Mouse (Mus musculus): ENCODE results near the gene Acpp.
A peak's percentile ranks its signal among the peaks of the same experiment; 100 is the strongest.
"Not testable (repeated sequence)": the region's sequence is repeated elsewhere in the genome, so short reads cannot be mapped to it uniquely, and the experiment has no call there.

Gene Acpp

DNA sequence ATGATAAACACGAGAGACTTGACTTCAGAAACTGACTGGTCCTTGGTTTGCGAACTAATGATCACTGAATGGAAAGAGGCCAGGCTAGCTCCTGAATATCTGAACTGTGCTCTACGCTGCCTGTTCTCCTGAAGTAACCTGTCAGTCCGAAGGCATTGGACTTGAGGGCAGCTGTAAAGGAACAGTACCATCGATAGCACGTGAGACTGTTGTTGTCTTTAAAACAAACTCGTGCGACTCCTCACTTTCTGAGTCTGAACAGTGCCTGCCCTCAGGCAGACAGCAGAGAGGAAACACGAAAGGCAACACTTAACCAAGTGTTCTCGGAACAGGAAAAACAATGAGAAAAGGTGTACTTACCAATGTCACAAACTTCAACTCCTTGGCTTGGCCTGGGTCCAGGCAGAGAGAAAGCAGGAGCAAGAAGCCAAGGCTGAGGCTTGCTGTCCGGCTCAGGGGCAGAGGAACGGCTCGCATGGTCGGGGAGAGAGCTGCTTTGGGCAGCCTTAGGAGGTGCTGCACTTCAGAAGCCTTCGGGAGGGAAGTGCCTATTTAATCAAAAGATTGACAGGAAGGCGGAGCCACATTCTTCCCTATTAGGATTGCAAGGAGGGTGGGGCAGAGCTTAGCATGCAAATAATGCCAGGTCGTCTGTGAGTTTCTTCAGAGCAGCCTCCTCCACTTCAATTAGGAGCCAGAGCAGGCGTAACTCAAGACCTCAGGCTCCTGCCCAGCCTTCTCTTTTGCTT is at the start of gene Acpp:
TSS of gene Acpp (minus strand) at position 566 of the 749 bp plus-strand sequence.
- DNase-seq = peak; percentile 70

DNA sequence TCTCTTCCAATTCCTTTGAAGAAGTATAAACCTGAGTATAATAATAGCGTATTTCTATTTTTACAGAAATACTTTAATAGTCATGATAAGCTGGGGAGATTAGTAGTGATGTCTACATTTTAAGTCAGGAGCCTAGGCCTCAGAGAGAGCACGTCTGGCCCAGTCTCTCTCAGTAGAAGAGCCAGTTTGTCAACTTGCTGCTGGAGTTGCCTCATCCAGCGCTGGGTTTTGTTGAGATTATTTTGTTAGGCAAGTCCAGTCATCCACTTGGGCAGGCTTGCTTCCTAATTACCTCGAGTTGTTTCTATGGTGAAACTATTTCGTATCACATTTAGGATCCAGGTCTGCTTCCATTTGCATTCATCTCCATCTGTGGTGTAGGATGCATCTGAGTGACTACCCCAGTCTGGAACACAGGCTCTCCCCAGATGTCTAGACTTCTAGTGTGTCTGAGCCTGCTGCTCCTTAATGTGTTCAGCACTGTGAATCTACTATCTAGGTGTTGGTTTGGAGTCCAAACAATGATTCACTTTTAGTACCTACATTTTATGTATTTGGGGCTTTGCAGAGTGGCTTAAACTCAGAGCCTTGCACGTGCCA is 45.1 kb upstream of the Acpp start:
- no peak for DNase-seq

DNA sequence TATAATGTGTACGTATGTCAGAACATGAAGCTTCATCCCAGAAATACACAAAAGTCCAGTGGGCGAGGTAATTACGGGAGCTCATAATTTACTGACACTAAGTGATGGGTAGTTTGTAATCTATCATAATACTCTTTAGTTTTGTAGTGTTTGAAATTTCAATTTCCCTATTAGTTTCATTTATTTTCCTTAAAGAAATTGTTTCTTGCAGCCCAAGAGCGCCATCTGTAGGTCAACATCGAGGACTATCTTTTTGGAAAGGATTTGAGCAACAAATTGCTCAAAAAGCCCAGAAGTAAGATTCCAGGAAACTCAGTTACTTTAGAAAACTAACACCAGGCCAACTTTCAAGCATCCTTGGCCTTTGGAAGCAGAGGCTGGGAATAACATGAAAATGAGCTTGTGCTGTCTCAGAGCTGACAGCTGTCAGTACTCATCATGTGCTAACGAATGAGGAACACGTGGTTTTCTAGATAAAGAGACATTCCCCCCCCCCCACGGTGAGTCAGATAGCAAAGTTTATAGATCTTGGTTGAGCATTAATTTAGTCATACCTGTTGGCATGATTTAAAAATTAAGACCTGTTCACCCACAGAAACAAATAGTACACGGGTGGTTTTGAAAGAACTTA is 42.1 kb upstream of the Acpp start:
- DNase-seq = peak; percentile 28

DNA sequence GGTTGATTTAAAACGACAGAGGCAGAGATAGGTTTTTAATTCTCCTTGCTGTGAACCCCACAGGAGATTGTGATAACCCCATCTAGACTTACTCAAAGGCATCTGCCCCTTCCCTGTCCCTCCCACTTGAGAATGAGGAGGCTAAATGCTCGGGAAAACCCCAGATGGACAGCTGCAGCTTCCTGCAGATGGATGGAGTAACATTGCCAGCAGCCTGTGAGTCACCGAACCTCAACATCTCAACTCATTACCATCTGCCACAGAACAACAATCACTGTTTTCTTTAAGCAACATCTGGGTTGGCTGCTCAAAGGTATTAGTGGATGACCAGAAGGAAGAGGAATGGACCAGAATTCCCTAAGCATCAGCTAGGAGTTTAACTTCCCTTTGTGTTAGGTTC is 38.0 kb upstream of the Acpp start:
- no peak for DNase-seq

DNA sequence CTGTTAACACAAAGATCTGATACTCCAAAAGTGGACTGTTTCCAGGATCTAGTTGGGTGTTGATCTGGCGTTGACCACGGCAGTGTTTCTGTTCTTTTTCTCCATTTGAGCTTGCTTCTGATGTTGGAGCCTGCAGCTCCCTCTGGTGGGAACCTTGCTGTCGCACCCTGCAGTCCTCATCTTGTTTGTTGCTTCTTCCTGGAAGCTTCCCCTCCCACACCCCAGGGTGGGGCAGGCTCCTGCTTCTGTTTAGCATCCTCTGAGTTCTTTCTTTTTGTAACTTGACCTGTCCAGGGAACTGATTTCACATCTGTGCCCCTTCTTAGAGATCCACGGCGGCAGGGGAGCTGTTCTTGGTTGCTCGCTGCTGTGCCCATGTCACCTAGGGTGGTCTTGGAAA is 35.7 kb upstream of the Acpp start:
- peak; percentile 69 for DNase-seq

DNA sequence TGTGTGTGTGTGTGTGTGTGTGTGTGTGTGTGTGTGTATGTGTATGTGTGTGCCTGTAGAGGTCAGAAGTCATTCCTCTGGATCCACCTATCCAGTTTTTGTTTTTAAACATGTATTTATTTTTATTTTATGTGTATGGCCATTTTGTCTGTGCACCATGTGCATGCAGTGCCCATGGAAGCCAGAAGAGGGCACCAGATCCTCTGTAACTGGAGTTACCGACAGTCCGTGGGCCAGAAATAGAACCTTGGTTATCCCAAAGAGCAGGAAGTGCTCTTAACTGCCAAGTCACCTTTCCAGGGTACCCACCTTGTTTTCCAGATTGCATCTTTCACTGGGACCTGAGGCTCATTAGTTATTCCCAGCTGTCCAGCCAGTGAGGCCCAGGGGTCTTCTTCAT is 29.4 kb upstream of the Acpp start:
- DNase-seq = no peak

DNA sequence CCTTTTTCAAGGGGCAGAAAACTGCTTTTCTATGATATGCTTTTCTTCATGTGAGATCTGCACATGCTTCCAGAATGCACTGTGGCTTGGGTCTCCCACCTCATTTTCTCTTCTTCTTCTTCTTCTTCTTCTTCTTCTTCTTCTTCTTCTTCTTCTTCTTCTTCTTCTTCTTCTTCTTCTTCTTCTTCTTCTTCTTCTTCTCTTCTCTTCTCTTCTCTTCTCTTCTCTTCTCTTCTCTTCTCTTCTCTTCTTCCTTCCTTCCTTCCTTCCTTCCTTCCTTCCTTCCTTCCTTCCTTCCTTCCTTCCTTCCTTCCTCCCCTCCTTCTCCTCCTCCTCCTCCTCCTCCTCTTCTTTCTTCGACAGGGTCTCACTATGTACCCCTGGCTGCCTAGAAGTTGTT is 24.4 kb upstream of the Acpp start:
- not testable (repeated sequence) for DNase-seq

DNA sequence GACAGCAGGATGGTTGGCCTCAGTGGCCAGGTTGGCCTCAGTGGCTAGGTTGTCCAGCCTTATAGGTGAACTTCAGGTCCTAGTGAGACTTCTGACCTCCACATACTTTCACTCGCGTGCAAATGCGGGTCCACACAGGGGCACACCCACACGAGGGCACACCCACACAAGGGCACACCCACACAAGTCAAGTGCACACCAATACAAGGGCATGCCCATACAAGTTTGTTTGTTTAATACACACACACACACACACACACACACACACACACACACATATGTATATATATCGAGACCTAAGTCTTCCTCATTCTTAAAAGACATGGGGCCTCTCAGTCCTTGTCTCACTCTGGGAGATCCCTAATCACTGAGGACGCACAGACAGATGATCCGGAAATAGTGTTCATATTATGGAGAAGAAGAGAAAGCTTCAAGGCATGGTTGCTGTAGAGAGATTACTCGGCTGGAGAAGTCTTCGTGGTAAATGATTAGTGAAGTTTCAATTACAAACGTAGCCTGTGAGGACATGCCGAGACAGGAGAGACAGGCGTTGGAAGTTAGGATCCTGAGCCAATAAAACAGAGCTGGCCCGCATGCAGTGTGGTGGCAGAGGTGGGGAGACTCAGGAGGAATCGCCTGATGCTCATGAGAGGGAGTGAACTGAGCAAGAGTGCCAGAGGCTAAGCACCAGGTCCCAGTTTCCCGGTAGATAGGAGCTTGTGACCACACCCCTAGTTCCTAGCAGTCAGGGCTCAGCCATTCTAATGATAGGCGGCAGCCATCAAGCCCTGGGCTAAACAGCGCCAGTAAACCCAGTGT is 23.7 kb upstream of the Acpp start:
- no peak for DNase-seq

DNA sequence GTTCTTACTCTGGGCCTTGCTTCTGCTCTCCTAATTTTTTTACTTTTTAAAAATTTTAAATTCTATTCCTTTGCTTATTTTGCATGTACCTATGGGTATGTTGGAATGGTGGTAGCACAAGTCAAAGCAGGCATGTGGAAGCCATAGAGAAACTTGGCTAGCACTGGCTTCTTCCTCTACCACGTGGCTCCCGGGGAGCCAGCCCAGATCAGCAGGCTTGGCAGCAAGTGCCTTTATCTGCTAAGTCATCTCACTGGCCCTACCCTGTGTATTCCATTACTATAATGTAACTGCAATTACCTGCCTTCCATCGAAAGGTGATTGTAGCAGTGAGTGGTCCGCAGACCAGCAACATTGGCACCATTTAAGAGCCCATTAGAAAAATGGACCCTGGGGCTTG is 22.8 kb upstream of the Acpp start:
- no peak for DNase-seq

DNA sequence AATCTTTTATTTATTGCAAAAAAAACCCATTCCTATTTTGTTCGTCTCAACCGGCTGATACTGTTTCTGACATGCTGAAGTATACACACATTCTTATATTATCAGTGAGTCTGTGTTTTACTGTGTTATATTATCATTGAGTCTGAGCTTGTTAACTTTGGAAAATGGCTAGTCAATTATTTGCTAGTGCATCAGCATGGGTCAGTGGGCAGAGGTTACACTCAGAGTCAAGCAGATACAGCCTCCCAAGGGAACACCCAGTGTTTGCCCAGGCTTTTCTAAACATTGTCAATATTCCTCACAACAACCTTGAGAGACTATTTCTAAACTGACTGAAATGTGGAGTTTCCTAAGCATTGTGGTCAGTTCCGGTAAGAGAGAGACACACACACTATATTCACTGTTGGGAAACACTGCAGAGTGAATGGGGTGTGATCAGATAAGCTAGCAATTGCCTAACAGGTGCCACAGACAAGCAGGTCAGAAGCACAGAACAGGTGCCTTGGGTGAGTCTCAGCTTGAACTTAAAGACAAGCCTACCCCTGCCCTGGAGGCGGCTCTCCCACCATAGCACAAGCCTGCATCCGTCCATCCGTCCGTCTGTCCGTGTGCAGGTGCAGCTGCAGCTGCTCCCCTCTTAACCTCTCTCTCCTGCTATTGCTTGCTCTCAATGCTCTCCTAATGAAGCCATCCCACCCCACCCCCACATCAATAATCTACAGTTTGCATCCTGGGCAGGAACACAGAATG is 18.1 kb upstream of the Acpp start:
- peak; percentile 10 for DNase-seq

DNA sequence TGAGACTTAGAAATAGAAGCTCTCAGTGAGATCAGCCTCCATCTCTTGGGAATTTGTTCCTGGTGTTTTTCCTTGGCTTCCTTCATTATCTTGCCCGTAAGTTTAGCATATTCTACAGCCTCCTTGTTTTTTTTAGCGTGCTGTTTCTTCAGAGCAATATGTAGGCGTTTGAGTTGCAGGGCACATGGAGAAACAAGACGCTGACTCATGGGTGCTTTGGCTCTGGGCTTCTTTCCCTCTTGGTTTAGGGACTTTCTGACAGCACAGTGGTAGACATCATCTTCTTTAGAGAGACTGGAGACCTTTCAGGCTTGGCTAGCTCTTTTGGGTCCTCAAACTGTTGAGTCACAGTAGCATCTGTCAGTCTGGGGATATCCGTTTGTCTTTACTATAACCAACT is 6.6 kb upstream of the Acpp start:
- DNase-seq = no peak

DNA sequence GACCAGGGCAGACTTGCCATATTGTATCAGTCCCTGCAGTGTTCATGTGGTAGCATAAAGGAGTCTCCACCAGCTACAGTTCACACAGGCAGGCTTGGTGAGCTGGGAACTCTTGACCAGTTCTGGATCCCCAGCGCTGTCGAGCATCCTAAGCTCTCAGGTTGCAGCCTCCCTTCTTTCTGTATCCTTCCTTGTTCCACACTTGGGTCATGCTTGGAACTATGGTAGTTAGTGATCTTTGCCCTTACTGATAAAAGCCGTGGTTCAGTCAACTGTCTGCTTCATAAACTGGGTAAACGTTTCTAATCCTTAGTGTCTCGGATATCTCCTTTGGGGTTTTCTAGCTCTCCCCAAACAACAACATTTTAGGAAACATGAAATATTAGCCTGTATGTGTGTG is 1.9 kb upstream of the Acpp start:
- no peak for DNase-seq

DNA sequence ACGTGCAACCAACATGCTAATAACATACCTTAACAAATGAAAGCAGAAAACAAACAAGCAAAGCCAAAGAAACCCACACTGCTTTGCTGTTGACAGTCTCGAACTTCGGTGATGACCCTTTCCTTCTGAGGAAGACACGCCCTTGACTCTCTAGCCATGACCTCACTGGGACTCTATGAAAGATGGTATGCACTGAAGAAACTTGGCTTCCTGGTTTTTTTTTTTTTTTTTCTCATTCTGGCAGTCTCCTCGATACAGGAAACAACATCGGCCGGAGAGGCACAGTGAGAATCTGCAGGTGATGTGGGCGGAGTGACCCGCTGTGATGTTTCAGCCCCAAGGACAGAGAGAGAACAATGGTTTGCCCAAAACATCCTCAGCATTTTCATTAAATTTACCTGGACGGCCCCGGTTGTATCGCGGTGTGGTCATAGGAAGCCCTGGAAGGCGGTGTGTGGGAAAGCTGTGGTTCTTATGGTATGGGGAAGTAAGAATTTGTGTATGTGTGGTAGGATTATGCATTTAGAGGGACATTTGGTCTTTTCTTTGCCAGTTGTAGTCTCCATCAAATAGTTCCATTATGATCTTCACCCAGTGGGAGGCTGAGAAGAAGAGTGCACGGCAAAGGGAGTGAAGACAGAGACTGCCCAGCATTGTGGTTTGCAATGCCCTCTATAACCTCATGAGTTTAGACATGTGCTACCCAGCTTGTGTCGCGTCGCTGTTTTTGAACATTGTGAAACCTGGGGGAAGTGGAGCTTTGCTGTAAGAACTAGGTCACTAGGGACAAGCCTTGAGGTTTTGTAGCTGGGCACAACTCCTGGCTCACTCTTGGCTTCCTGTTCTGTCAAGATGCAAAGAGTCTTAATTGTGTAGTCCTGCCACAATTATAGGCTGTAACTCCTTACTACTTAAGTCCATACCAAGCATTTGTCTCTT is 1.2 kb upstream of the Acpp start:
- DNase-seq = peak; percentile 32

DNA sequence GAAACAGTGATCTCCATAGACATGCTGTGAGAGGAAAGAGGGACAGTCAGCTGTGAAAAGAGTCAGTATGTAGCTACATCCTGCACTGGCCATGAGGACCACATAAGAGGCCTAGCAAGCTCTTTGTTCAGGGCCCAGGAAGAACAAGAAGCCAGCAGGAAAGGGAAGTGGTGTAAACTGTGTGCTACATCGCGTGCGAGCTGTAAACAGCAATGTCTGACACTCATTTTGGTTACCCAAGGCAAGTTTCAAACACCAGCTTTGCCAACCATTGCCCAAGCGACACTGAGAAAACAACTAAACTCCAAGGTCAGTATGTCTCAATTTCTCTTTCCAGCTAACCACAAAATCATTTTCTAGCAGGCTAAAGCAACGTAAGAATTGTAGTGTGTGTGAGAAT is 6.2 kb downstream of the Acpp start:
- DNase-seq = peak; percentile 44

DNA sequence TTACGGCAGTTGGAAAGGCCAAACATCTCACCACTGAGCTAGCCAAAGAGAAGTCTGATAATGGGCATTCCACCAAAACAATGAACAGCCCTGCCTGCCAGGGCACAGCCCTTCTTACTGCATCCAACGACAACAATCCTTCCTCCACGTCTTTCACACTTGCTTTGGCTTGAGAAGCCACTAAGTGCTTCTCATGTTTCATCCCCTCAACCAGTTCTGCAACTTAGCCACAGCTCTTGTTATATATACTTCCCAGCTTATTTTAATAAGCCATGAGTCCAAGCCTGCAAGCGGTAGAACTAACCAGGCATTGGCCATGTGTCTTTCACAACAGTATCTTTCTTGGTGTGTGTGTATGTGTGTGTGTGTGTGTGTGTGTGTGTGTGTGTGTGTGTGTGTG is 8.9 kb downstream of the Acpp start:
- no peak for DNase-seq

DNA sequence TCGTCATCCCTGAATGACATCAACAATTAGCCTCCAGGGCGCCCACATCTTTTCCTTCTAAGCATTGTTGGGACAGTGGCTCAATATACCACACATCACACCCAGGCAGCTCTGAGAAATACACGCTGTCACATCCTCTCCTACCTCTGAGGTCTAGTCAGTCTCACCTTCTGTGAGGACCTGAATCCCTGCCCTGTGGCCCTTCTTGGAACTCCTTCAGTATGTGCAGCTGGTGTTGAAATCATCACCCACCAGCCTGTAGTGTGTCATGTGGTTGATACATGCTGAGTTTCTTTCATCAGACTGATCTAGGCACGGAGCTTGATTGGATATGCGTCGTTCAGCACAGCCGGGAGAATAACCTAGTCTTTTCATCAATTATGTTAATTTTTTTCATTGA is 16.0 kb downstream of the Acpp start:
- no peak for DNase-seq

DNA sequence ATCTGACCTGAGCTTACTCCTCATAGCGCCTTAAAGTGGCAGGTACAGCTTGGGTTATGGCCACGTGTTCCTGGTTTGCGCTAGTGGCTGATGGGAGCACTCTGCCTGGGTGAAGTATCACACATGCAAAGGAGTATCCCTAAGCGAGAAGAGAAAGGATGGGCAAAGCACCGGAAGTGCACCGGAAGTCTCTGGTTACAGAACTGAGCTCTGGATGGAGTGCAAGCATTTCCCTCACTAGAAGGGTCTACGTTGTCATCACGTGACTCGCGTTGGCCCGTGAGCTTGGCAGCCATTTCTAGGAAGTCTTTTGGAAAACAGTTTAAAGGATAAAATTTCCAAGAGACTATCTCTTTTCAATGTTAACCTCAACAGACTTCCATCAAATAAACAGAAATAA is 21.2 kb downstream of the Acpp start:
- no peak for DNase-seq

DNA sequence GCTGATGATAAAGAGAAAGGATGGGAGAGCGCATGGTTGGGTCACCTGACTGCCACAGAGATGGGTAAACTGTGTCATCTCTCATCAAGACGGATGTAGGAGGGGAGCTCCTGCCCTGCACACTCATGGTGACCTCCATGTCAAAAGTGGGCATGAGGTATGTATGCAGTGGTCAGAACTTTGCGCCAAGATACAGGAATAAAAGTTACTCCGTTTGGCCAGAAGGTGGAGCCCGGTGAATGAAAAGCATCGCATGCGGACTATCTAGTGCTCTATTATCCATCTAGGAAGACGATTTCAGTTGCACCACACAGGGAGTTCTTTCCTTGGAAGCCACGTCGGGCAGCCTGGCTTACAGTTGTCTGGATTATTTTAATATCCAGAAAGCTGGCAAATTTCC is 22.0 kb downstream of the Acpp start:
- peak; percentile 26 for DNase-seq

DNA sequence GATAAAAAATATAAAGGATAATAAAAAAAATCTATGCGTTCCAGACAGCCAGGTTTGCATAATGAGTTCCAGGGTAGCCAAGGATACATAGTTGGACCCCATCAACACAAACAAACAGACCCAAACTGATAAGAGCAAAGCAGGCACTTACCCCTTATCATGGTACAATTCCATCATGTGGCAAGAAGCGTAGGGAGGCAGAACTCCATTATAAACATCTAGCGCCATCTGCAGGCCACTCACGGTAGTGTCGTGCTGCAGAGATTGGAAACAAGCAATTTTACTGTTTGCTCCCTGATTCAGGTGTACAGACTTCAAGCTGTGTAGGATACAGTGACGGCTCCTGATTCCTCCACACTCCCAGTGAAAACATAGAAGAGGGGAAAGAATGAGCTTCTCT is 30.8 kb downstream of the Acpp start:
- DNase-seq = peak; percentile 68

DNA sequence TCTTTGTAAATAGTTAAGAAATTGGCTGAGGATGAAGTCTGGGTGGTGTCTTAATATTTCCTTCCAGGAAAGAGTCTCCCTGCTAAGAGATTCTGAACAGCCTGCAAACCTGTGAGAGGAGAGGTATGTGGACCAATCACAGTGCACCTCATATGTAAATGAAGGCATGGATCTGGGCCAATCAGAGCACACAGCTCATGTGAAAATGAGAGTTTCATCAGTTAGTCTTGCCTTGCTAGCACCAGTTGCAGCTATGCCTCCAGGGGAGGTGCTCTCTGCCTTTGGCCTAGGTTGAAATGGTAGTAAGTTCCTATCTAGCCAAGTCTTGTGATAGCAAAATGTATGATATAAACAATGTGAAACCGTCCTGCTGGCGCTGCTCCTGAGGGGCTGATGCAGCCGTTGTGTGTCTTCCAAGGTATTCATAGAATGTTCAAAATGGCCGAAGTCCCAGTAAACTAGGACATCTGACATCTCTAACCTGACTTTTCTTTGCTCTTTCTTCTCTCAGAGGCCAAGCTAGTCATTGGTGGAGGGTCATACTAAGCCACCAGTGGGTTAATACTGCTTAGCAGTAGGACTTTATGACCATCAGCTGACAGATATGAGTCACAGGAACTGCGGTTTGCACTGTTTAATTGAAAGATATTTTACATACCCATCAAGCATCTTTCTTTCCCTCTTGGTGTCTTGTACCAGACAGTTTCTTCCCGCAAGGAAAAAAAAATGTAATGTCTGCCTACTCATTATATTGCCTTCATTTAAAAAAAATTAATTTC is 32.0 kb downstream of the Acpp start:
- no peak for DNase-seq

DNA sequence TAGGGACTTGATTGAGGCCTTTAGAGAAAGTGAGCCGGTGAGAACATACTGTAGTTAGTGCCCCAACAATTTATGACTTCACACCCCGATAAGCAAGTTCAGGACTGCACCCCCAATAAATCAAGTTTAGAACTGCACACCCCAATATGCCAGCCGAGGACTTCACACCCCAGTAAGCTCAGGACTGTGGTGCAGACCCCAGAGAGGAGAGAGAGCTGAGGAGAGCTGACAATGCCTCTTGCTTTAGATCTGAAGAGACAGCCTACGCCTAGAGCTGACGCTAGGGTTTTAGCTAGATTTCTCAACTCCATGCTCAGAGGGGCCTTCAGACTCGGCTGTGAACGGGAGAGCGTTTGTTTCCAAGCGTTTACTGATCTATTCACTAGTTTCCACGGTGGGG is 32.7 kb downstream of the Acpp start:
- no peak for DNase-seq

Data from thymus, postnatal 14 days (tissue).